Mouse (Mus musculus) liver, adult 2 months (tissue): ENCODE data around the gene Rab31. TPM values are rescaled to one million over a fixed set of nuclear protein-coding genes. Genes with fewer than 3 reads are reported as not detected.
A peak's percentile ranks its signal among the peaks of the same experiment; 100 is the strongest.
"Not testable (repeated sequence)": the region's sequence is repeated elsewhere in the genome, so short reads cannot be mapped to it uniquely, and the experiment has no call there.

Experiments used
- DNase-seq: peaks from one replicate; pipeline ENCODE4 v3.0.0-alpha.2; 2011; ENCODE audit warnings: low read depth, low spot score; ENCODE audit errors: extremely low read depth
- H3K27ac ChIP-seq: fragments of 200-500 bp; replicated peaks from 2 replicates; pipeline ENCODE4 v1.5.1; 2012; ENCODE audit warnings: low read depth, mild to moderate bottlenecking, control low read depth, inconsistent platforms, low read length; ENCODE audit not compliant: insufficient read depth
- H3K27me3 ChIP-seq: fragments of 200-500 bp; 2 replicates; pipeline ENCODE4 v1.6.1; 2012; ENCODE audit warnings: mild to moderate bottlenecking, moderate library complexity, low read length, inconsistent platforms; ENCODE audit not compliant: control insufficient read depth, insufficient read depth
- H3K36me3 ChIP-seq: fragments of 200-500 bp; 2 replicates; pipeline ENCODE4 v1.6.1; 2012; ENCODE audit warnings: low read length, inconsistent platforms; ENCODE audit not compliant: control insufficient read depth, insufficient read depth
- H3K4me1 ChIP-seq: fragments of 200-500 bp; 2 replicates; pipeline ENCODE4 v1.6.1; 2011; ENCODE audit warnings: low read length; ENCODE audit not compliant: control insufficient read depth, insufficient read depth
- H3K4me3 ChIP-seq: fragments of 200-500 bp; 2 replicates; pipeline ENCODE4 v1.5.1; 2011; ENCODE audit warnings: low read depth, mild to moderate bottlenecking, control low read depth, low read length, moderate library complexity; ENCODE audit not compliant: insufficient read depth
- H3K79me2 ChIP-seq: fragments of 200-500 bp; 2 replicates; pipeline ENCODE4 v1.6.1; 2012; ENCODE audit warnings: inconsistent platforms, mild to moderate bottlenecking, low read length, moderate library complexity; ENCODE audit not compliant: control insufficient read depth, insufficient read depth
- H3K9ac ChIP-seq: fragments of 200-500 bp; 2 replicates; pipeline ENCODE4 v1.6.1; 2012; ENCODE audit warnings: low read depth, mild to moderate bottlenecking, control low read depth, inconsistent platforms, low read length
- CTCF ChIP-seq: fragments of 200-500 bp; IDR thresholded peaks from 2 replicates; pipeline ENCODE4 v1.5.1; 2011; ENCODE audit warnings: low read depth, low read length, control low read depth
- POLR2A ChIP-seq: fragments of 200-500 bp; IDR thresholded peaks from 2 replicates; pipeline ENCODE4 v1.6.1; 2011; ENCODE audit warnings: low read length, control low read depth; ENCODE audit not compliant: insufficient read depth; ENCODE audit errors: extremely low read depth
- WGBS: fragments of 180-500 bp; shearing (Covaris S2); methylation state at CpG from one replicate; pipeline ENCODE4 v1.1.7; 2018; 5-methylcytosine and 5-hydroxymethylcytosine counted together
- polyA plus RNA-seq: library from polyadenylated mRNA; depleted of rRNA; stranded (reverse); fragments of >200 nt; gene quantifications from 2 replicates; pipeline ENCODE4 v1.2.3, GENCODE M21; 2012
- total RNA-seq: library from RNA; depleted of rRNA; stranded (reverse); fragments of >200 nt; gene quantifications from 2 replicates; pipeline ENCODE4 v1.2.3, GENCODE M21; 2014

Rab31 gene
- total and polyA plus RNA-seq, 2 experiments, result 3.5 to 5.4 TPM

DNA sequence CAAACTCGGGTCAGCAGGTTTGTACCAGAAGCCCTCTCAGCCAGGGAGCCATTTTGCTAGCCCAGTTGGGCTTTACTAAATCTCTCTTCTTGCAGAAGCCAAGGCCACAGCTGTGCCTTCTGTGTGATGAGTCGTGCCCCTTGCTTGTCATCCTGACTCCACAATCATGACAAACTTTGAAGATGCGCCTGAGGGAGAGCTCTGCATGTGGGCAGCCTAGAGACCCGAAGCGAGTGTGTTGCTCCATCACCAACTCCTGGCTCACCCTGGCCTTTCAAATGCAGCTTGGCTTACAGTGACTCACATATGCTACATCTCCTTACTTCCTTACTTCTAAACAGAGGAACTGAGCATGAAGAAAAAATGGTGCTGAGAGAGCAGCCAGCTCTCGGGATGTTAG is 142.6 kb downstream of the Rab31 start:
- Histone ChIP-seq H3K36me3 (no peaks in the 10 kb centered on the region), H3K27ac (no peak overlapping the region), H3K4me1 (peaks cover 2% of the 10 kb centered on the region; the same call in 1 of the 2 replicates), H3K9ac (no peak overlapping the region), H3K79me2 (no peaks in the 10 kb centered on the region), H3K4me3 (no peak overlapping the region), H3K27me3 (no peaks in the 10 kb centered on the region)
- no peak for DNase-seq
- no peak for TF ChIP-seq CTCF
- TF ChIP-seq POLR2A, result no peak
- 82% methylated on average over 6 of the region's 6 CpGs for WGBS

DNA sequence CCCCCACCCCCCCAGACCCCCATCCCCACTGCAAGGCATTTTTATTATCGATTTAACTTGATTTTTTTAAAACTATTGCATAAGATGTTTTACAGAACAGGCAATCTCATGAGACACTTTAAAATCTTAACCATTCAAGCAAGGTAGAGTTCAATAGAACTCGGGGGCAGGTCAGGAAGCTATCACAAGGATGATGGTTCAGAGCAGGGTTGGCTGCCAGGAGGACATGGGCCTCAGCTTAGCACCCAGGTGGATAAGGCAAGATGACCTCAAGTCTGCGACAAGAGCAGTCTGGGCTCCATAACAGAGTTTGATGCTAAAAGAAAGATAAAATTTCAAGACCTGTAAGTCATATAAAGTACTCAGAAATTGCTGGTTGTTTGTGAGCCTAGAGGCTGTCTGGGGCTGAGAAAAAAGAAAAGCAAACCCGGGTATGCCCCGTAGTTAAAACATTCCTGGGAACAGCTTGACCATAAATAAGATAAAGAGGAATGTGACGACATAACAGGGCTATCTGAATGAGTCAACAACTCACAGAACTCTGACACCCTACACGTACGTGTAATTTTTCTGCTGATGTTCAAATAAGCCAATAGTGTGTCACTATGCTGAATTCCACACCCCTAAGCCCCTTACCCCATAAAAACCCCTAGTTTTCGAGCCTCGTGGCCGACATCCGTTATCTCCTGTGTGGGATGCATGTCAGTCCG is 143.6 kb downstream of the Rab31 start:
- DNase-seq, H3K4me3 ChIP-seq, H3K27me3 ChIP-seq, H3K27ac ChIP-seq, H3K79me2 ChIP-seq, H3K9ac ChIP-seq, H3K4me1 ChIP-seq, H3K36me3 ChIP-seq: not testable (repeated sequence)
- WGBS, result 72% methylated on average over 13 of the region's 13 CpGs

DNA sequence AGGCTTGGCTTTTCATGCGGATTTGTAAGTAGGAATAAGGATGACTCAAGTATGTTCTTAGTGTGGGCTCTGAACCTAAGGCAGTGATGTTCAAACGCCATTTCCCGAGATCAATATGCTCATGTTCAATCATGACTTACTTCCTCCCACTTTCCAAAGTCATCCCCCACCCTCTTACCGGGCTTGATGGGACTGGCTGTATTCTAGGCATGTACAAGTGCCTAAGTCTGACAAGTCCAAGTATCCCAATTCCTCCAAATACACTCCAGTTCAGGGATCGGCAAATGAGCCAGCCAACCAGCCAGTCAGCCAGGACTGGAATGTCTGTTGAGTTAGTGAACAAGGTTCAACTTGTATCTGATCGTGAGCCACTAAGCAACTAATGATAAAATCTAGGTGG is 146.3 kb downstream of the Rab31 start:
- Histone ChIP-seq H3K36me3 (no peaks in the 10 kb centered on the region), H3K9ac (no peak overlapping the region), H3K27me3 (no peaks in the 10 kb centered on the region), H3K4me1 (peaks cover 7% of the 10 kb centered on the region), H3K79me2 (no peaks in the 10 kb centered on the region), H3K27ac (no peak overlapping the region), H3K4me3 (no peak overlapping the region)
- 76% methylated on average over 6 of the region's 6 CpGs for WGBS
- DNase-seq, result no peak
- no peak for TF ChIP-seq POLR2A
- no peak for TF ChIP-seq CTCF

DNA sequence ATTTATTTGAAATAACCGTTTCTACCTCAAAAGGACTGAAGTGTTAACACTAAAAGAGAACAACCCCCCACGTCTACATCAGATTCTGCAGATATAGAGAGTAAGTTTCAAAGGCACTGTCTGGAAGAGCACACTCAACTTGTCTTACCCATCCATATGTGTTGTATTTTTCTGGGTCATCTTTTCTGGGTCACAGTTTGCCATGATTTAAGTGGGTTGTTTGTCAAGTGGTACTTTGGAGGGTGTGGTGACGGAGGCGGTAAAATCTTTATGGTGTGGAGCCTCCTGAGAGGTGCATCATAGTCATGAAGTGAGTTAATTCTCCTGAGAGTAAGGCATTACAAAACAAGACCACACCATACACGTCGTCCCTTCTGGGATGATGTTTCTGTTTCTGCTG is 147.0 kb downstream of the Rab31 start:
- DNase-seq, result no peak
- no peak overlapping the region for H3K27ac ChIP-seq
- no peak overlapping the region for H3K9ac ChIP-seq
- 88% methylated on average over 6 of the region's 6 CpGs for WGBS
- peaks cover 7% of the 10 kb centered on the region for H3K4me1 ChIP-seq
- TF ChIP-seq POLR2A (no peak), CTCF (no peak)
- H3K27me3 ChIP-seq, result no peaks in the 10 kb centered on the region
- H3K36me3 ChIP-seq, result no peaks in the 10 kb centered on the region
- no peaks in the 10 kb centered on the region for H3K79me2 ChIP-seq
- H3K4me3 ChIP-seq, result no peak overlapping the region

DNA sequence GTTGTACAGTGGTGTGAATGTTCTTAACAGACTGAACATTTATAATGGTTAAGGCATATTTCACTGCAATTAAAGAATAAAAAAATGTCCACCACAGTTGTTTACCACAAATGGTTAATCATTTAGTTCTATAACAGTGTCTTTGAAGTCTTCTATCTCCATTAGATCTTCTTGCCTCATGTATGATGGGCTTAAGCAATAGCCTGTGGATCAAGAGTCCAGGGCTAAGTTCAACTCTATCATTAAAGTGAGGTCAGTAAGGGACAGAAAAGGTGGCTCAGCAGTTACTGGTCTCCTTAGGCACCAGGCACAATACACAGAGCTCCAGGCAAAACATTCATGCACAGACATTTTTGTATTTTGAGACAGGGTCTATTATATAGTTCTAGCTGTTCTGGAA is 149.4 kb downstream of the Rab31 start:
- Histone ChIP-seq H3K9ac (no peak overlapping the region), H3K4me3 (no peak overlapping the region), H3K27me3 (no peaks in the 10 kb centered on the region), H3K79me2 (no peaks in the 10 kb centered on the region), H3K36me3 (no peaks in the 10 kb centered on the region), H3K4me1 (peaks cover 11% of the 10 kb centered on the region), H3K27ac (peak overlapping the region; percentile 31)
- peak; percentile 89 for DNase-seq
- TF ChIP-seq POLR2A, result no peak
- no peak for TF ChIP-seq CTCF

DNA sequence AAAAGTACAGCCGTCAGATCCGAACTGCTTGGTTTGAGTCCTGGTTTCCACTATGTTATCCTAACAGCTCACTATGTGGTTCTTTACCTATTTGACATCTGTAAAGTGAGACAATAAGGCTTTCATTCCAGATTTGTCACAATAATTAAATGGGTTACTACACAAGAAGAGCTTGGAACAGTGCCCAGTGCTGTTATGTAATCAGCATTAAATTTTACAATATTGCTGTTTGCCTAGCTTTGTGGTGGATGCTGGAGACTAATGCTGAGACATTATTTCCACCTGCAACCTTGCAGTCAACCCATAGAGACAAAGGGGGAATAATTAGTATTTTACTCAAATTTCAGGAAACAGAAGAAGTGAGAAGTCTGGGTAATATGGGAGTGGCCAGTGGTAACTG is 154.1 kb downstream of the Rab31 start:
- Histone ChIP-seq H3K36me3 (no peaks in the 10 kb centered on the region), H3K27me3 (no peaks in the 10 kb centered on the region), H3K27ac (no peak overlapping the region), H3K4me1 (peaks cover 9% of the 10 kb centered on the region), H3K79me2 (no peaks in the 10 kb centered on the region), H3K4me3 (no peak overlapping the region), H3K9ac (no peak overlapping the region)
- TF ChIP-seq CTCF (no peak), POLR2A (no peak)
- WGBS, result 64% methylated on average over 2 of the region's 2 CpGs
- DNase-seq, result no peak
